Mouse (Mus musculus): ENCODE data around the gene Olfr211. TPM values are rescaled to one million over a fixed set of nuclear protein-coding genes. Genes with fewer than 3 reads are reported as not detected.

Gene Olfr211
- not detected for polyA plus RNA-seq (2014; fragmentation: Illumina TruSeq; extraction: RNeasy Lipid Tissue Mini Kit (QIAGEN cat#74804); ENCODE audit: low read depth, low replicate concordance)

DNA sequence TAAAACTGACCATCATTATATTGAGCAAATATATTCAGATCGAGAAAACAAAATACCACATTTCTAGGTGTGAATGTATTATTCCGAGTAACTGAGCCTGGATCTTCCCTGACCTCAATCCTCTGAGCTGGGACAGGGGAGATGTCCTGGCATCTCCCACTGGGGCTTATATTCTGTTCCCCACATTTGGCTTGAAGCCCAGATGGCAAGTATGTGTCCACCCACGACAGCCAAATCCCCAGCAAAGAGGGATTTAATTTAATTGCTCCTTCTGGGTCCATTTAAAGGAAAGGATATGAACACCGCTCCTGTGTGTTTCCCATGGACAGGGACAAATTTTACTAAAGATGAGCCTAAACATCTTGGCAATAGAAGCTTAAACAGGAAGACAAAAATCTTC is at the start of gene Olfr211:
Gene Olfr211 (plus strand): TSS at position 301 of the 400 bp plus-strand sequence.

DNA sequence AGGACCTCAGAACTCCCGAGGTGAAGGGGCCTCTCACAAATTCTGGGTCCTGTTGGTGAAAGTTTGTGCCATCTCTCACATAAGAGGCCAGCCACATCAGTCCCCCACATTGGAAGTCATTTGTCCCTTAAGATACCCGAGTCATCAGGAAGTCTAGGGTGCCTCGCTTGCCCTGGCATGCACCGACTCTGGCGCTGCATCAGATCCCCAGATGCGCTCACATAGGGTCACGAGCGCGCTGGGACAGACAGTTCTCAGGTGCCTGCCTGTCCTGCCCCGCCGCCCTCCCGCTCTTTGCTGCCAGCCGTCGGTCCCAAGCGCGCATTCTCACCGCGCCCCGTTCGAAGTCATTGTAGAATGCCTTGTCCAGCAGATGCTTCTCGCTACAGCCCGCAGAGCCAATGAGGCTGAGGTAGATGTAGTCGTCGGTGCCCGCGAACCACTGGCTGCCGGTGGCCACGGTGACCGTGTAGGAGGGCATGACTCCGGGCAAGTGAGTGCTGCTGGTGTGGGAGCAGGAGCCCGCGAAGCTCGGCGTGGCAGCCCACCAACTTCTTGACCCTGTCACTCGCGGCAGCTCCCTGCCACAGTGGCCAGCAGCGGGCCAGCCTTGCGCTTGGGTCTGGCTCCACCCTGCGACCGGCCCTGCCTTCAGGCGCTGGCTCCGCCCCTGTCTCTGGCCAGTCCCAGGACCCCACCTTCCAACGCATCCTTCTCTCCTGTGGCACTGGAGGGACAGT is 28.2 kb upstream of the Olfr211 start, which contains the start of gene Alox5:
Gene Alox5 (minus strand): TSS at position 635 of the 740 bp plus-strand sequence.

DNA sequence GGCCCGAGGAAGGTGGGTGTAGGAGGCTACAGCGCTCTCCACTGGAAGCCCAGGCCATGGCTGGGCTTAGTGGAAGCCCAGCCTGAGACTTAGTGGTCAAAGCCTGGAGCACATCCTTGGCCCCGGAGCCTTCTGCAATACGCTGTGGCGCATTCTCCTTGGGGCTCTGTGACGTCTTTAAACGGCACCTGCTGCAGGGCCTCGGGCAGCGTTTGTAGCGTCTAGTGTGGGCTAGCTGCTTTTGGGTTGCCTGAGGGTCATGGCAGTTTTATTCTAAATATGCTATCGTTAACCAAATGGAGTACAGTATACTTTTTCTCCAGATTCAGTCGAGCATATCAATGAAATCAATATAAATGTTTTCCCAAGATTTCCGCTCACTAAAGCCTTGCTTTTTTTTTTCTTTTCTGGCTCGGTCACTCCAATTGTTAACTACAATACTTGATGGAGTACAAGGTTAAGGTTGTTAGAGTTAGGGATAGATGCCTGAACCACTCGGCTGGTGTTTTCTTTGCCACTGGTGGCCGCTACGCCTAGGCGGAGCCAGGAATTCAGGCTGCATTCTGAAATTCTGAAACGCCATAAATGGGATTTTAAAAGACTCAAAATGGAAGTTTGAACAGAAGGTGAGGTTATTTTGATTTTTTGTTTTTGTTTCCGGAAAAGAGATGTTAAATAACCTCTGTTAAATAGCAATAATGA is 17.6 kb downstream of the Olfr211 start, which contains the start of gene Olfr212:
Gene Olfr212 (plus strand): TSS at position 215 of the 702 bp plus-strand sequence.

DNA sequence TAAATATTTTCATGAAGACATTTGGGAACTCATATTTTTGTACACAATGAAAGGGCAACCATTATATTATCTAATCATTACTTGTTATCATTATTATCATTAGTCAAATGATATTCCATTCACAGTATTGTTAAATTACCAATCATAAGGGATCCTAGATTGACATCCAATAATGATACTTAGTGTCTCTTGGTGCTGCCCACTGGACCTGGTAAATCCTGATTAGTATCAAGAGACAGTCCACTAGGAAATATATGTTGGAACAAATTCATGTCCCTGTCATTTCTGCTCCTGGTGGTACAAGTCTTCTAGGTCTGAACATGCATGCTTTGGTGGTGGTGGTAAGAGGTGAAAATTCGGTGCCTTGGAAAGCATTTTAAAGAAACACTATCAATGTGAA is 49.3 kb downstream of the Olfr211 start, which contains the start of gene Olfr213:
Gene Olfr213 (plus strand): TSS at position 301 of the 400 bp plus-strand sequence.

Other genes starting within 250 kb of the Olfr211 start
- 2.5 TPM for gene Zfand4, start 224.9 kb upstream of the Olfr211 start, polyA plus RNA-seq (2014; fragmentation: Illumina TruSeq; extraction: RNeasy Lipid Tissue Mini Kit (QIAGEN cat#74804); ENCODE audit: low read depth, low replicate concordance)
- gene March8, start 151.1 kb upstream of the Olfr211 start, polyA plus RNA-seq (2014; fragmentation: Illumina TruSeq; extraction: RNeasy Lipid Tissue Mini Kit (QIAGEN cat#74804); ENCODE audit: low read depth, low replicate concordance), result 141 TPM
- gene Alox5, start 27.9 kb upstream of the Olfr211 start, polyA plus RNA-seq (2014; fragmentation: Illumina TruSeq; extraction: RNeasy Lipid Tissue Mini Kit (QIAGEN cat#74804); ENCODE audit: low read depth, low replicate concordance), result 0.52 TPM
- gene Olfr212, start 17.4 kb downstream of the Olfr211 start, polyA plus RNA-seq (2014; fragmentation: Illumina TruSeq; extraction: RNeasy Lipid Tissue Mini Kit (QIAGEN cat#74804); ENCODE audit: low read depth, low replicate concordance), result not detected
- gene Olfr213, start 49.4 kb downstream of the Olfr211 start, polyA plus RNA-seq (2014; fragmentation: Illumina TruSeq; extraction: RNeasy Lipid Tissue Mini Kit (QIAGEN cat#74804); ENCODE audit: low read depth, low replicate concordance), result not detected
- gene Gm5580, start 62.0 kb downstream of the Olfr211 start, polyA plus RNA-seq (2014; fragmentation: Illumina TruSeq; extraction: RNeasy Lipid Tissue Mini Kit (QIAGEN cat#74804); ENCODE audit: low read depth, low replicate concordance), result not detected
- not detected for gene Olfr214, start 65.1 kb downstream of the Olfr211 start, polyA plus RNA-seq (2014; fragmentation: Illumina TruSeq; extraction: RNeasy Lipid Tissue Mini Kit (QIAGEN cat#74804); ENCODE audit: low read depth, low replicate concordance)
- gene Olfr215, start 95.1 kb downstream of the Olfr211 start, polyA plus RNA-seq (2014; fragmentation: Illumina TruSeq; extraction: RNeasy Lipid Tissue Mini Kit (QIAGEN cat#74804); ENCODE audit: low read depth, low replicate concordance), result not detected
- gene Zfp422, start 139.9 kb downstream of the Olfr211 start, polyA plus RNA-seq (2014; fragmentation: Illumina TruSeq; extraction: RNeasy Lipid Tissue Mini Kit (QIAGEN cat#74804); ENCODE audit: low read depth, low replicate concordance), result 51.3 TPM
- gene Depp1, start 161.5 kb downstream of the Olfr211 start, polyA plus RNA-seq (2014; fragmentation: Illumina TruSeq; extraction: RNeasy Lipid Tissue Mini Kit (QIAGEN cat#74804); ENCODE audit: low read depth, low replicate concordance), result 0.64 TPM
- gene Rassf4, start 184.9 kb downstream of the Olfr211 start, polyA plus RNA-seq (2014; fragmentation: Illumina TruSeq; extraction: RNeasy Lipid Tissue Mini Kit (QIAGEN cat#74804); ENCODE audit: low read depth, low replicate concordance), result 3.0 TPM
- 0.06 TPM for gene Tmem72, start 227.8 kb downstream of the Olfr211 start, polyA plus RNA-seq (2014; fragmentation: Illumina TruSeq; extraction: RNeasy Lipid Tissue Mini Kit (QIAGEN cat#74804); ENCODE audit: low read depth, low replicate concordance)